Mouse (Mus musculus) cerebellum, postnatal 25 days (tissue): Measurements from ENCODE around the gene Rps28.

Experiments
- DNase-seq, 2 experiments: peaks; one replicate each; pipeline ENCODE4 v3.0.0; 2021; ENCODE audit warnings: mixed read lengths in 2 of 2

Rps28 gene

GRCm38 (mm10) chr17:33771617-33772016, 52.7 kb downstream of the Rps28 start:
- no peak for DNase-seq
